Mouse (Mus musculus) leukemia stem cell, adult 10-12 weeks (primary cell): Measurements from ENCODE around the gene Olfr926. TPM values are rescaled to one million over a fixed set of nuclear protein-coding genes. Genes with fewer than 3 reads are reported as not detected.

Experiments used
- polyA plus RNA-seq: library from polyadenylated mRNA; stranded (reverse); fragments of >175 nt; gene quantifications from 2 replicates; pipeline ENCODE4 v1.2.3, GENCODE M21; 2012; ENCODE audit warnings: low replicate concordance

The Olfr926 gene
- polyA plus RNA-seq, result not detected in 2 replicates

DNA sequence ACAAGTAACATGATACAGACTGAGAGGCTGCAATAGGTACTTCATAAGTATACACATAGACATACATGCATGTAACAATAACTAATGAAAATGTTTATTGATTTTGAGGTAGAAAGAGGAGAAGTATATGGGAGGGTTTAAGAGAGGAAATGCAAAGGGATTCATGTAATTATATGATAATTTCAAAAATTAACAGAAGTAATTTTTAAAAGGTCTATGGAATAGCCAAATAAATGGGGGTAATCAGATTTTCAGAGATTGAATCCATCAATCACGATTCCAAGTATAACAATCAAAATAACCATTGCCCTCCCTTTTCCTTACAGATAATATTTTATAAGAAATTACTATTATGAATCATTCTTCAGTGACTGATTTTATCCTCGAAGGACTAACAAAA, at the start of gene Olfr926:
TSS of gene Olfr926 (plus strand) at position 301 of the 400 bp plus-strand sequence.

GRCm38 (mm10) chr9:38844149-38844548, 32.8 kb upstream of the Olfr926 start, which contains the start of gene Olfr924:
TSS of gene Olfr924 (plus strand) at chr9:38844449.

DNA sequence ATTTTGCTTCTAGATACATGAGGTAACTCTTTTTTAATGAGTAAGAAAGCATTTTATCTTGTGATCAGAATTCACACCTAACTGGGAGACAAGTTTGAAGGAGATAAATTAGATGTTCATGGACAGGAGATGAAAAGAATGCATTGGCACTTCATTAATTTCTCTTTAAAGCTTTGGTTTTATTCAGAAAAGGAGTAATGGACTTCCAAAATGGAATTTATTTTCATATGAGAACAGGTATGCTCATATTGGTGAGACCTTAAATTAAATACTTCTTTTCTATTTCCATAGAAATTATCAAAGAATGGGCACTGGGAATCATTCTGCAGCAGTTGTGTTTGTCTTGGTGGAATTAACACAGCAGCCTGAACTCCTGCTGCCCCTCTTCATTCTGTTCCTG, 22.2 kb upstream of the Olfr926 start, which contains the start of gene Olfr26:
TSS of gene Olfr26 (plus strand) at position 301 of the 400 bp plus-strand sequence.

Other genes starting within 250 kb of the Olfr926 start
- not detected in 2 replicates for gene Olfr916, start 217.3 kb upstream of the Olfr926 start, polyA plus RNA-seq
- not detected in 2 replicates for gene Olfr917, start 211.3 kb upstream of the Olfr926 start, polyA plus RNA-seq
- not detected in 2 replicates for gene Olfr918, start 202.5 kb upstream of the Olfr926 start, polyA plus RNA-seq
- not detected in 2 replicates for gene Olfr919, start 173.5 kb upstream of the Olfr926 start, polyA plus RNA-seq
- 0.60 and 2.9 TPM in 2 replicates for gene Vwa5a, start 158.9 kb upstream of the Olfr926 start, polyA plus RNA-seq
- not detected in 2 replicates for gene Olfr920, start 124.8 kb upstream of the Olfr926 start, polyA plus RNA-seq
- gene Olfr921, start 104.1 kb upstream of the Olfr926 start, polyA plus RNA-seq, result not detected in 2 replicates
- gene Olfr922, start 62.5 kb upstream of the Olfr926 start, polyA plus RNA-seq, result 0.05 TPM in 1 of 2 replicates, not detected in the other
- gene Olfr923, start 50.6 kb upstream of the Olfr926 start, polyA plus RNA-seq, result not detected in 2 replicates
- gene Olfr924, start 32.7 kb upstream of the Olfr926 start, polyA plus RNA-seq, result not detected in 2 replicates
- gene Olfr26, start 22.1 kb upstream of the Olfr926 start, polyA plus RNA-seq, result not detected in 2 replicates
- gene Olfr930, start 52.7 kb downstream of the Olfr926 start, polyA plus RNA-seq, result not detected in 2 replicates
- not detected in 2 replicates for gene Olfr933, start 95.2 kb downstream of the Olfr926 start, polyA plus RNA-seq
- not detected in 2 replicates for gene Olfr934, start 111.2 kb downstream of the Olfr926 start, polyA plus RNA-seq
- gene Olfr935, start 122.6 kb downstream of the Olfr926 start, polyA plus RNA-seq, result not detected in 2 replicates
- not detected in 2 replicates for gene Olfr146, start 146.3 kb downstream of the Olfr926 start, polyA plus RNA-seq
- gene Olfr937, start 187.8 kb downstream of the Olfr926 start, polyA plus RNA-seq, result not detected in 2 replicates
- gene Olfr938, start 201.8 kb downstream of the Olfr926 start, polyA plus RNA-seq, result not detected in 2 replicates